Mouse (Mus musculus) gastrocnemius, adult 8-10 months (tissue): ENCODE measurements around the gene Wdr64. TPM values are rescaled to one million over a fixed set of nuclear protein-coding genes. Genes with fewer than 3 reads are reported as not detected.

Experiments used
- DNase-seq, 2 experiments: peaks; one replicate each; pipeline ENCODE4 v3.0.0; 2022; ENCODE audit warnings: low spot score in 2 of 2
- total RNA-seq, 4 experiments: library from RNA; stranded (reverse); gene quantifications; 2 replicates each; pipeline ENCODE4 v1.2.4; 2022

The Wdr64 gene
- total RNA-seq, 4 experiments from 2014 or later = not detected

DNA sequence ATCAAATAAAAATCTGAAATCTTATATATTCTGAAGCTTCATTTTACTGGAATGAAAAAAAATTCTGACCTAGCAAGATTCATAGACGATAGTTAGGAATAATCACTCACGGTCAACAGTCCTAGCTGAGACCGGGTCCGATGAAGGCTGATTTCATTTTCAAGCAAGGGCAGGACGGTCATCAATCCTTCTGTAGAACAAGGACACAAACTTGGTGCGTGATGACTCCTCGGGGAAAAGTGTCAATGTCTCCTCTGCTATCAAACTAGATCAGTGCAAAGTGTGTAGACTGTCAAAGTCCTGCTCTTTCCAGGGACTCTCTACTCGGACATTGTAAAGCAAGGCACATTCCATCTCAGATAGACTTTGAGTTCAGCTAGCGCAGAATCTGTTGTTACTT, 18.4 kb downstream of the Wdr64 start:
- DNase-seq = no peak

DNA sequence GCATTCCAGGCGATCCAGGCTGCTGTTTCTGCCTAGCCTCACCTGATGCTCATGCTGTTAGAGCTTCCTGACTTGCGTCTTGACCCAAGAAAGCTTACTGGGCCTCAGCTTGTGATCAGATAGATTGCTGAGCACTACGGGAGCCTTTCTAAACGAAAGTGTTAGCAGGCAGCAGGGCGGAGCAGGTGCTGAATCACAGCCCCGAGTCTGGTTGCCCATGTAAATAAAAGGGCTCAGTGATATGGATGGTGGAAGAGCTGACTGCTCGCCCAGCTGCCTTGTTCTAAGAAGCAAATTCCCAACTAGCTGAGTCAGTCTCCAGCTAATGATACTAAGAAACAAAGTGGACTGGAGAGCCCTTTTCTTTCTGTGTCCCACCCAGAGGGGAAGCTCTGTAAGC, 27.4 kb downstream of the Wdr64 start:
- no peak for DNase-seq

- DNase-seq = no peak
These were observed 56.4 kb downstream of the Wdr64 start for GRCm38 (mm10) chr1:175754576-175755364.

DNA sequence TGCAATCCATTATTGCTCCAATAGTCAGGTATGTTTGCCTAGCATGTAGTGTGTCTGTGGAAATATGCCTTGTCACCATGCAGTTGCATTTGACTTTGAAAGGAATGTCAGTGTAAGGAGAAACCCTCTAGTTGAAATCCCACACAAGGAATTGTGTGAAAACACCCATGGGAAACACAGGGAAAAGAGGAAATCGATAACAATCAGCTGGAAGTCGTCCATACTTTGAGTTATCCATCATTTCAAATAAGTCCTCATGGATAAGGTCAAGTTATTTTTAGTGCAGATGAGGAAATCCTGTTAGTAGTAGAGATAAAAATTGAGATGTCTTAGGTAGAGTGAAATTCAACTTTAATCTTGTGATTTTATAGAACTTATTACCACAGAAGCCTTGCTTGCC, 96.3 kb downstream of the Wdr64 start:
- DNase-seq = no peak

DNA sequence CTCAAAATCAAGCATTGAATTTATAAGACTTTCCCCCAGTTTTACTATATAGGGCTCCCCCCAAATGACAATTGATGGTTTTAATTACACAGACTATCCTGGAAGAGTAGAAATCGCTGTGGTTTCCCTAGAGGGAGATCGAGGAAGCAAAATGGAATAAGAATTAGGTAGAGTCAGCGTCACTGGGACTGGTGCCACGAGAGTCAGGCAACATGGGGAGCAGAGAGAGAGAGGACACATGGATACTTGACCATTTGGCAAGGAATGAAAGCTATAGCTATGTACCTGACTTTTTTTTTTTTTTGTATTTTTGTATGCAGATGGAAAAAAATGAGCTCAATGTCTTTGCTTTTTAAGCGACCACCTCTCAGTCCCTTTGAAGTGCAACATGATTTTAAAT, 110.0 kb downstream of the Wdr64 start:
- no peak for DNase-seq

DNA sequence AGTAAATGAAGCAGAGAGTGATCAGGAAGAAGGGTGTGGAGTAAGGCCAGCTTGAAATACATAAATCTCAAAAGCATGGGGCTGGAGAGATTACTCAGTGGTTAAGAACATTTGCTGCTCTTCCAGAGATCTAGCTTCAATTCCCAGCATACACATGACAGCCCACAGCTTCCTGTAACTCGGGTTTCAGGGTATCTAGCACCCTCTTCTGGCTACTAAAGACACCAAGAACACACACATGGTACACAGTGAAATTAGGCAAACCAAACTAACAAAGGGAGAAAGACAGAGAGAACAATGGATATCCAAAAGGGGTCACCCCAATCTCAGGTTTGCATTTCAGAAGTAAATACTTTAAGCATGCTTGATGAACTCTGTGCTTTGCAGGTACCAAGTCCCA, 113.2 kb downstream of the Wdr64 start:
- DNase-seq = no peak

GRCm38 (mm10) chr1:175823815-175824438, 125.5 kb downstream of the Wdr64 start:
- DNase-seq = no peak

- DNase-seq = no peak
These were observed 130.1 kb downstream of the Wdr64 start for GRCm38 (mm10) chr1:175828539-175828938.

GRCm38 (mm10) chr1:175829220-175829619, 130.8 kb downstream of the Wdr64 start:
- no peak for DNase-seq

GRCm38 (mm10) chr1:175855515-175855914, 157.1 kb downstream of the Wdr64 start:
- no peak for DNase-seq

Other genes starting within 250 kb of the Wdr64 start
- gene Rgs7, start 206.1 kb upstream of the Wdr64 start, total RNA-seq = under 1 TPM in 2 of 4 experiments, not detected in 2; 0.31 to 0.46 TPM
- gene Kmo, start 78.2 kb upstream of the Wdr64 start, total RNA-seq = under 1 TPM in 1 of 4 experiments, not detected in 3; 0.11 TPM
- 100 to 1,000 TPM; 237 to 267 (median 244) TPM for gene Fh1, start 73.0 kb upstream of the Wdr64 start, total RNA-seq
- gene Opn3, start 5.8 kb upstream of the Wdr64 start, total RNA-seq = 1 to 10 TPM; 3.8 to 6.2 (median 5.0) TPM
- gene Chml, start 5.7 kb upstream of the Wdr64 start, total RNA-seq = 1 to 10 TPM; 3.0 to 6.0 (median 3.7) TPM
- gene Exo1, start 182.0 kb downstream of the Wdr64 start, total RNA-seq = not detected
- gene Gm38100, start 221.7 kb downstream of the Wdr64 start, total RNA-seq = not detected